Mouse (Mus musculus): Measurements from ENCODE around the gene Slc51a.
"Not testable (repeated sequence)": the region's sequence is repeated elsewhere in the genome, so short reads cannot be mapped to it uniquely, and the experiment has no call there.

The Slc51a gene

GRCm38 (mm10) chr16:32509066-32509942, 21.6 kb upstream of the Slc51a start:
- DNase-seq (ENCODE audit: low spot score) = no peak

- DNase-seq (ENCODE audit: low spot score) = no peak
These were observed 20.9 kb upstream of the Slc51a start for GRCm38 (mm10) chr16:32508506-32509065.

- no peak for DNase-seq (ENCODE audit: low spot score)
These were observed 20.4 kb upstream of the Slc51a start for GRCm38 (mm10) chr16:32508035-32508434.

- peak; percentile 71 for DNase-seq (ENCODE audit: low spot score)
These were observed 19.7 kb upstream of the Slc51a start for GRCm38 (mm10) chr16:32507407-32507806.

GRCm38 (mm10) chr16:32506868-32507267, 19.2 kb upstream of the Slc51a start:
- no peak for DNase-seq (ENCODE audit: low spot score)

GRCm38 (mm10) chr16:32506298-32506697, 18.6 kb upstream of the Slc51a start:
- no peak for DNase-seq (ENCODE audit: low spot score)

DNA sequence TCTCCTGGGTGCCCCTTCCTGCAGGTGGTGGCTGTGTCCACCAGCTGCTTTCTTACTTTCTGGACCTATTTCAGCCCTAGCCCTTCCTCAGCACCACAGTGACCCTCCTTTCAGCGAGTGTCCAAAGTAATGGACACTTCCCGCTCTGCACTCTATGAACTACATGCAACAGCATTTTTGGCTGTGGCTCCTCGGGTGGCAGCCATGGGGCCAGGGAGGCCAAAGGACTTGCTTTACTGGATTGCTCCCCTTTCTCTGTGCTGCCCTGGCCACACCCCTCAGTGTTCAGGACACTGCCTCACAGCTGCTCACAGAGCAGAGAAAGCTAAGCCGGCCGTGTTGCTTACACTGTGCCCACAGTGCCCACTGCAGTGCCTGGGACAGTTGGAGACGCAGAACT, 16.0 kb upstream of the Slc51a start:
- DNase-seq (ENCODE audit: low spot score) = no peak

- no peak for DNase-seq (ENCODE audit: low spot score)
These were observed 15.1 kb upstream of the Slc51a start for GRCm38 (mm10) chr16:32502621-32503335.

DNA sequence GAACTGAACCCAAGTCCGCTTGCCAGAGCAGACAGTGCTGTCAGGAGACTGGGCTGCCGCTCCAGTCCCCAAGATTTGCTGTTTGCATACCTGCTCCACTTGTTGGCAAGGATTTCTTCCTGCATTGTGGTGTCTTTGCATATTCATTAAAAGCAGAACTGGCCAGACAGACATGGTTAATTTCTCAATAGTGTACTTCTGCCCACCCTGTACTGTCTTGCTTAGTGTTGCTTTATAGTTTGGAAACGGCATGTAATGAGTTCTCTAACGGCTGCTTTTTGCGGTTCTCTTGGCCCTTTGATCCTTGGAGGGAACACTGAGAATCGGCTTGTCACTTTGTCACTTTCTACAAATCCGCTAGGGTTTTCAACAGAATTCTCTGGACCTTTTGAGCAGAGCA, 13.8 kb upstream of the Slc51a start:
- DNase-seq (ENCODE audit: low spot score) = no peak

DNA sequence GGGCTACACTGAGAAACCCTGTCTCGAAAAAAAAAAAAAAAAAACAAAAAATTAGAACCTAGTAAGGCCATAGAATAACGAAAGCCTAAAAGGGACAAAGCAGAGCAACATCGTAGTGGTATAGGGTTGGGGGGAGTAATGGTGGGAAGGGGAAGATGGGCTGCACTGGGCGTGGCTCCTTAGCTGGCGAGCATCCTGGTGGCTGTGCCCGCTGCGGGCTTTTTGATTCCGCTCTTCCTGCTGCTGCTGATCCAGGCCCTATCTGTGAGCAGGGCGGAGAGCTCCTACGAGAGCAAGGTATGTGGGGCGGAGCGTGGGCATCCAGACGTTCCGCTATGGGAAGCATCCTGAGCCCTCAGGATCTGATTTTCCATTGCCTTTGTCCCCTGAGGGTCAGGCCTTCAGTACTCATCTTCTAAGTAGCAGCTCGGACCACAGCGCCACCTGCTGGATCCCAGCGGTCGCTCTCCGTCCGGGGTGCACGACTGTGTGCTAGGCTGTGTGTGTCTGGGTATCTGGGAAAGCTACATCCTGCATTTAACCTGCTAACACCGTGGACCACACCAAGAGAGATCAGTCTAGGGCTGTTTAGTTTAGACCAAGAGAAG, 11.9 kb upstream of the Slc51a start:
- peak; percentile 92 for DNase-seq (ENCODE audit: low spot score)

DNA sequence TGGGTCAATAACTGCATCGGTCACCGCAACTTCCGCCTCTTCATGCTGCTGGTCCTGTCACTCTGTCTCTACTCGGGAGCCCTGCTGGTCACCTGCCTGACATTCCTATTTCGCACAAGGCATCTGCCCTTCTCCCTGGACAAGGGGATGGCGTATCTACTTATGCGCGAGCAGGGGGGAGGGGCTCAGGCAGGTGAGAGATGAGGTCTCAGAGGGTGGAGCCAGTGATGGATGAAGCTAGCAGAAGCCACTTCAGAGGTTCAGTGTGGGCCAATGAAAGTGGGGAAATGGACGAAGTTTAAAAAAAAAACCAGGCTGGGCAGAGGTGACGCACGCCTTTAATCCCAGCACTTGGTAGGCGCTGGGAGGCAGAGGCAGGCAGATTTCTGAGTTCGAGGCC, 11.3 kb upstream of the Slc51a start:
- no peak for DNase-seq (ENCODE audit: low spot score)

GRCm38 (mm10) chr16:32495965-32496364, 8.3 kb upstream of the Slc51a start, which contains the start of gene Zdhhc19:
TSS of gene Zdhhc19 (plus strand) at chr16:32496265.
- DNase-seq (ENCODE audit: low spot score) = no peak

DNA sequence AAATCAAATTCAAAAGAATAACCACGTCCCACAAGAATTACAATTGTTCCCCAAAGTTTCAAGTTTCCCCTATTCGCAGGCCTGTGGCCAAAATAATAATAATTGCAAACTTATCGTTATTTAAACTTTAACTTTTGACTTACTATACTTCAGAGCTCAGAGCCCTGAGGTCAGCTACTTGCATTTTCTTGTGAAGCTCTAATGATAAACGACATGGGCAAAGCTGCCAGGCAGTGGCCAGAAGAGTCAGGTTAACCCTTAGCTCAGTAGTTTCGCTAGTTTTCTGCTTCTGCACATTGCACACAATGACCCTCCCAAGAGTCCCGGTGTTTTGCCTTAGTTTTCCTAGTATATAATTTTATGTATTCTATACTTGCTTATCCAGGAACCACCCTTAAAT, 6.7 kb upstream of the Slc51a start:
- not testable (repeated sequence) for DNase-seq (ENCODE audit: low spot score)

DNA sequence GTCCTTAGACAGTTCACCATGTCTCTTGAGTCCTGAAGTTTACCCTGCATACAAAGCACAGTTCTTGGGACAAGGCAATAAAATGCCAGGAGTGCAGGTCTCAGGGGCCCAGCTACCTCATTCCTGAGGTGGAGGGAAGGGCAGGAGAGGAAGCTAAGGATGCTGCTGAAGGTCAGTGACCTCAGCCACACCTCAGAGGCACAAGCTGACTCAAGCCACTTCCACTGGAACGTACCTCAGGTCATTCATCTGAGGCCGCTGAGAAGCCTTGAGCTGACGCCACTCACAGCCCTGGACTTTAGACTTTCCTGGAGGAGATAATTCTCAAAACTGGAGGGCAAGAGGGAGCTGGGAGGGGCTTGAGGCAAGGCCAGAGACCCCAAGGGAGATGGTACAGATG, 1.3 kb upstream of the Slc51a start:
- no peak for DNase-seq (ENCODE audit: low spot score)

DNA sequence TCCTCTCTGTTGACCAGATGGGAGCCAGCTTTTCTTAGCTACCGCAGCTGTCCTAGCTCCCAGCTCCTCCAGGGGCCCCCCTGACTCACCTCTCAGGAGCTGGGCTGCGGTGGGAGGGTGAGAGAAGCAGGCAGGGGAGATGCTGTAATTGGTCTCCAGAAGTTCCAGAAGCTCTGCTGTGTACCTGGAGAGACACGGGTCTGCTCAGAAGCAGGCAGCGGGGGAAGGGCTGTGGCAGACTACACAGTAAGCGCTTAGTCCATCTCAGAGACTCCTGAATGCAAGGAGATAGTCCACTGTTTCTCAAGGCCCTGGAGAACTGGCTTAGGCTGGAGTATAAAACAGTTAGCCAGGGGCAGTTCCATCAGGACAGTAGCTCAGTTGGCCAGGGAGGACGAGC, 1.6 kb downstream of the Slc51a start:
- DNase-seq (ENCODE audit: low spot score) = no peak

DNA sequence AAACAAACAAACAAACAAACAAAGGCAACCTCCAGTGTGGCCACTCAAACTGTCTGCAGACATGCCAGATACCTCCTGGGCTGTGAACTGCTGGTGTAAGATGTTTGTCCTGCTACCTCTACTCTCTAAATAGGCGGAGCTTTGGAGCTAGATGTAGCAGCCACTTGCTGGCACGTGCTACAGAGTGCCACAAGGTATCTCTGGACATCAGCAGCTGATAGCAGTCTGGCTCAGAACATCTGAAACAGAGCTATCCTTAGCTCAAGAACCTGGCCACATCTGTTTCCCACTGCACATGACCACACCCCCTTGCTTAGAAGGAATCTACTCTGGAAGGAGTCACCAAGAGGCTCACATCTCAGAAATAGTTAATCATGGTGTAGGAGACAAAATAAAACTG, 2.5 kb downstream of the Slc51a start:
- DNase-seq (ENCODE audit: low spot score) = no peak

- DNase-seq (ENCODE audit: low spot score) = no peak
These were observed 3.2 kb downstream of the Slc51a start for GRCm38 (mm10) chr16:32484431-32484871.

GRCm38 (mm10) chr16:32479415-32479814, 8.3 kb downstream of the Slc51a start:
- DNase-seq (ENCODE audit: low spot score) = no peak

- DNase-seq (ENCODE audit: low spot score) = no peak
These were observed 10.4 kb downstream of the Slc51a start for GRCm38 (mm10) chr16:32477315-32477714.

GRCm38 (mm10) chr16:32472276-32473015, 15.2 kb downstream of the Slc51a start:
- DNase-seq (ENCODE audit: low spot score) = peak; percentile 35

DNA sequence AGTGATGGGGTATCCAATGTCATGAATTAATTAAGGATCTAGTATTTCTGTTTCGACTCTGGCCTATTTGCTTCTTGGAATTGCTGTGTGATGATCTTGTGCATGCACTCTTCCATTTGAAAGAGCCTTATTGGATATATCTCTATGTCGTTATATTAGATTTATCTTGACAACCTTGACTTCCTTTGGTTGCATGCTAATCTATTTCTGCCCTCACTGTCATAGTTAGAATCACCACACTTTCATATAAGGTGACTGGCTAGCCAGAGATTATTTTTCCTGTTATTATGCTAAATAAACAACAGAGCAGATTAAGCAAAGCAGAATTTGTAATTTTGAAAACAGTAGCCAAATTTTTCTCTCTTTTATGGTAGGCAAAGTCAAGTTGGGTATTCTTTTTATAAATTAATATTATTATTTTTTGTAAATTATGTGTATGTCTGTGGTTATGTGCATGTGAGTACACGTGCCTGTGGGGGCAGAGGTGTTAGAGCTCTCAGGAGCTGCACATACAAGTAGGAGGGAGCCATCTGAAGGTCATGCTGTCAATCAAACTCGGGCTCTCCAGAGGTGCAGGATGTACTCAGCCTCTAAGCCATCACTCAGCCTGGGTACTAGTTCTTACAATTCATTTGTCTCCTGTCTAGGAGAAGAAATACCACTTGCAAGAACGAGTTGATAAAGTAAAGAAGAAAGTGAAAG, 18.1 kb downstream of the Slc51a start:
- no peak for DNase-seq (ENCODE audit: low spot score)

Measured in layer of hippocampus, adult 11-12 months (tissue).